Mouse (Mus musculus) cortical plate, adult 2 months (tissue): ENCODE data around the gene R3hdml.

Experiments used
- CTCF ChIP-seq: fragments of 200-500 bp; IDR thresholded peaks from 2 replicates; pipeline ENCODE4 v1.5.1; 2011; ENCODE audit warnings: mild to moderate bottlenecking, control low read depth, low read length; ENCODE audit not compliant: insufficient read depth; ENCODE audit errors: extremely low read depth
- POLR2A ChIP-seq: fragments of 200-500 bp; IDR thresholded peaks from 2 replicates; pipeline ENCODE4 v1.6.1; 2011; ENCODE audit warnings: mild to moderate bottlenecking, low read length, control low read depth; ENCODE audit not compliant: insufficient read depth; ENCODE audit errors: extremely low read depth

GRCm38 (mm10) chr2:163542674-163543073 is 50.6 kb downstream of the R3hdml start:
- TF ChIP-seq CTCF (no peak), POLR2A (no peak)
